Comparison of ENCODE assay signal across 9 mouse cellular contexts in genomic region chr15:95931013-95931775, GRCm38 (mm10).
DNase-seq lines count a peak whose midpoint lies in the region; ATAC-seq lines count a peak whose summit lies in the region.
"Had no signal": no experiment of that assay in that cellular context is flagged by ENCODE, and none has a peak within 500 bp of the region (broad histone marks: within the 10 kb centered on the region; RNA-seq: fewer than 3 reads in every experiment).

No protein-coding gene starts in this region.

- peak; percentile 75; the same call in 1 of the 2 replicates for ATAC-seq in kidney, embryonic 16.5 days (ENCODE audit: low FRiP score, low TSS enrichment)
- no peak for ATAC-seq in midbrain, embryonic 15.5 days (replicated peaks)
- ATAC-seq: Patski had no signal

- 46% methylated on average over 16 of the region's 16 CpGs for WGBS in kidney, embryonic 16.5 days
- WGBS in midbrain, embryonic 15.5 days = 62% methylated on average over 16 of the region's 16 CpGs

- H3K36me3 ChIP-seq in kidney, embryonic 16.5 days (ENCODE audit: insufficient read depth, low read length) = peaks cover 26% of the 10 kb centered on the region
- H3K36me3 ChIP-seq in midbrain, embryonic 15.5 days (replicated peaks) = peaks cover 3% of the 10 kb centered on the region; the same call in 1 of the 2 replicates

- no peak overlapping the region for H3K9ac ChIP-seq in kidney, embryonic 16.5 days (replicated peaks; ENCODE audit: low read length)
- no peak overlapping the region for H3K9ac ChIP-seq in midbrain, embryonic 15.5 days

- H3K27ac ChIP-seq in kidney, embryonic 16.5 days (ENCODE audit: low read length) = peak overlapping the region; percentile 66
- peak overlapping the region; percentile 38 for H3K27ac ChIP-seq in midbrain, embryonic 15.5 days

- H3K4me1 ChIP-seq in kidney, embryonic 16.5 days (ENCODE audit: insufficient read depth, low read length) = 0 out of 2 replicates have a peak, but pooled peaks cover 5% of the 10 kb centered on the region
- H3K4me1 ChIP-seq in midbrain, embryonic 15.5 days = peaks cover 13% of the 10 kb centered on the region

- no peaks in the 10 kb centered on the region for H3K27me3 ChIP-seq in kidney, embryonic 16.5 days (ENCODE audit: insufficient read depth, low read length)
- no peaks in the 10 kb centered on the region for H3K27me3 ChIP-seq in midbrain, embryonic 15.5 days (replicated peaks)
- H3K27me3 ChIP-seq: Patski had no signal

- no peak overlapping the region for H3K4me3 ChIP-seq in kidney, embryonic 16.5 days (ENCODE audit: low read length)
- H3K4me3 ChIP-seq in midbrain, embryonic 15.5 days = no peak overlapping the region

- DNase-seq in kidney, adult 9 months = peak; percentile 15
- no peak for DNase-seq in kidney, adult 11 months
- peak; percentile 60 for DNase-seq in fibroblast of lung, adult 2 months (ENCODE audit: low read depth)
- DNase-seq in ovary, postnatal 10 days (ENCODE audit: low spot score) = no peak
- no peak for DNase-seq in T-cell, adult 2 months (ENCODE audit: low spot score)
- no peak for DNase-seq in adipocyte (ENCODE audit: low spot score)

- 0 out of 2 replicates have a peak overlapping the region, but pooled peaks have one; percentile 11 for H3K4me2 ChIP-seq in kidney, embryonic 16.5 days (replicated peaks; ENCODE audit: low read depth, low read length)
- no peak overlapping the region for H3K4me2 ChIP-seq in midbrain, embryonic 15.5 days

- 0 out of 2 replicates have a peak, but pooled peaks cover 4% of the 10 kb centered on the region for H3K9me3 ChIP-seq in kidney, embryonic 16.5 days (ENCODE audit: low read length)
- H3K9me3 ChIP-seq in midbrain, embryonic 15.5 days = no peaks in the 10 kb centered on the region

Comparison
In these comparisons a context has a peak if more than half of its experiments do, and no peak if none do; other contexts are left out.
1. DNase-seq: peak in kidney, adult 9 months (single experiment) and fibroblast of lung, adult 2 months (single experiment); none in kidney, adult 11 months (single experiment), ovary, postnatal 10 days (single experiment), T-cell, adult 2 months (single experiment) and adipocyte (single experiment).